Comparison of ENCODE assay signal across 18 mouse cellular contexts in the genomic region with DNA sequence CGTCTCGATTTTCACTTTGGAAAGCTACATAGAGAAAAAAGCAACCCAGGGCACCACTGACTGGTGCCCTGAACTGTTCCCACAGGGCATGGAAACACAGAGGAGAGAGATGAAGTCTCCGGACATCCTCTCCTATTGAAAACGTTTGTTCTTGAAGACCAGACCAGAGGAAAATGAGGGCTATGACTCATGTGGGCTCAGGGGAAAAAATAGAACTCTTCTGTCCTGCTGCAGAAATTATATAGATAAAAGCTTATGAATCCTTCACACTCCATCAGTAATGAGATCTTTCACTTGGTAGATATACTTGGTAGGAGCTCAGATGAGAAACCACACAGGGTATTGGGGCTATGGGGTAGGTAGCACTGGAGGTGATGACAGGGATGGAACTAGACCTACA.
"Had no signal": no experiment of that assay in that cellular context is flagged by ENCODE, and none has a peak within 500 bp of the region (broad histone marks: within the 10 kb centered on the region; RNA-seq: fewer than 3 reads in every experiment).

No protein-coding gene starts in this region.

- DNase-seq: gastrocnemius, adult 2 months; gastrocnemius, postnatal 10 days; gastrocnemius, postnatal 25 days; heart, adult 18-20 months; heart, postnatal 10 days; heart, postnatal 4 days; kidney, adult 11 months; kidney, adult 2 months; kidney, adult 9 months; kidney, postnatal 14 days; kidney, postnatal 36 days; layer of hippocampus, adult 9-11 months; layer of hippocampus, postnatal 36 days; left cerebral cortex, postnatal 4 days had no signal

- ATAC-seq: hindbrain, embryonic 16.5 days; inflammation-experienced regulatory T-cells, adult 6 months; intestine, embryonic 15.5 days; liver, embryonic 12.5 days had no signal
